Mouse (Mus musculus): ENCODE measurements around the gene Eps8l2. TPM values are rescaled to one million over a fixed set of nuclear protein-coding genes. Genes with fewer than 3 reads are reported as not detected.

Gene Eps8l2
- polyA plus RNA-seq, 1 experiment, result 0.44 TPM

DNA sequence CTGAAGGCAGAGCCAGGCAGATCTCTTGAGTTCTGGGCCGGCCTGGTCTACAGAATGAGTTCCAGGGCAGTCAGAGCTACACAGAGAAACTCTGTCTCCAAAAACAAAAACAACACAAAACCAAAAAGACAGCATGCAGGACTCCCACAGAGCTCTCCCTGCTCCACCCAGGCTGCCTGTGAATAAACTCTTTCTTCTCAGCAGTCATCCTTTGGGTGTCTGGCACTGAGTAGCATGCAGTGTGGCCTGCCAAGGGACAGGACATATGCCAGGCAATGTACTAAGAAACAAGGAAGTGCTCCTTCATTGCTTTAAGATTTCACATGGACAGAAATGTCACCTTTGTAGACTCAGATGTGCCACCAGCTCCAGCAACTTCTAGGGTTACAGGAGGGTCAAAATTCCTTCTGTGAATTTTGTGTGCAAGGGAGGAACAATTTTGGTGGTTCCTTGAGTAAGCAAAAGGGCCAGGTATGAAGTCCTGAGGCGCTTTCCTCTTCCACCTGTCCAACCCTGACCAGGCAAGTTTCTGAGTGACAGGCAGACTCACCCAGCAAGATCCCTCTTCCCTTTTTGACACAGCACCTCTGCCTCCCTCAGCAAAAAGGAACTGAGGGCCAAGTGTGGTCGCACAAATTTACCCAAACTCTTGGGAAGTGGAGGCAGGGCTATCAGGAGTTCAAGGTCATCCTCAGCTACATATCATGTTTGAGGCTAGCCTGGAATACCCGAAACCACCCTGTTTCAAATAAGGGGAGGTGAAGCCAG is 42.6 kb downstream of the Eps8l2 start:
- H3K27me3 ChIP-seq (ENCODE audit: control insufficient read depth, insufficient read depth, insufficient read length), result peaks cover 12% of the 10 kb centered on the region
- H3K79me2 ChIP-seq (ENCODE audit: control insufficient read depth, insufficient read depth), result no peaks in the 10 kb centered on the region
- H3K4me3 ChIP-seq, result no peak overlapping the region
- no peak overlapping the region for H3K4me2 ChIP-seq (ENCODE audit: low read depth)
- TF ChIP-seq E2F4 (IDR thresholded peaks at IDR 0.05; ENCODE audit: insufficient read depth), result no peak
- TF ChIP-seq USF1 (IDR thresholded peaks at IDR 0.05; ENCODE audit: low read depth), result no peak
- TF ChIP-seq SRF (IDR thresholded peaks at IDR 0.05; ENCODE audit: control insufficient read depth, insufficient read length, low read depth), result no peak
- TF ChIP-seq TCF12 (IDR thresholded peaks at IDR 0.05; ENCODE audit: insufficient read depth, poor library complexity, severe bottlenecking), result no peak
- TF ChIP-seq TCF3 (IDR thresholded peaks at IDR 0.05; ENCODE audit: insufficient read length, low read depth), result no peak
- no peak for TF ChIP-seq MYOG (IDR thresholded peaks at IDR 0.05; ENCODE audit: control insufficient read depth in 1 of 3, insufficient read depth in 1 of 3, insufficient read length in 2 of 3, low read depth in 2 of 3)
- no peak for TF ChIP-seq REST (IDR thresholded peaks at IDR 0.05; ENCODE audit: insufficient read depth, insufficient read length)
- TF ChIP-seq MYOD1 (IDR thresholded peaks at IDR 0.05; ENCODE audit: control insufficient read depth in 1 of 3, insufficient read length in 2 of 3, low read depth in 2 of 3), result no peak
- TF ChIP-seq POLR2A (IDR thresholded peaks at IDR 0.05; ENCODE audit: insufficient read length, low read depth), result no peak
- no peak for TF ChIP-seq POLR2AphosphoS2 (IDR thresholded peaks at IDR 0.05; ENCODE audit: insufficient read length, low read depth)
- no peak for TF ChIP-seq CEBPB (IDR thresholded peaks at IDR 0.05; ENCODE audit: insufficient read depth, poor library complexity, severe bottlenecking)
- TF ChIP-seq MAX (IDR thresholded peaks at IDR 0.05; ENCODE audit: low read depth), result no peak
- no peaks in the 10 kb centered on the region for H3K36me3 ChIP-seq (ENCODE audit: control insufficient read depth, insufficient read depth)
- no peak overlapping the region for H3ac ChIP-seq (ENCODE audit: control insufficient read depth, insufficient read length)

DNA sequence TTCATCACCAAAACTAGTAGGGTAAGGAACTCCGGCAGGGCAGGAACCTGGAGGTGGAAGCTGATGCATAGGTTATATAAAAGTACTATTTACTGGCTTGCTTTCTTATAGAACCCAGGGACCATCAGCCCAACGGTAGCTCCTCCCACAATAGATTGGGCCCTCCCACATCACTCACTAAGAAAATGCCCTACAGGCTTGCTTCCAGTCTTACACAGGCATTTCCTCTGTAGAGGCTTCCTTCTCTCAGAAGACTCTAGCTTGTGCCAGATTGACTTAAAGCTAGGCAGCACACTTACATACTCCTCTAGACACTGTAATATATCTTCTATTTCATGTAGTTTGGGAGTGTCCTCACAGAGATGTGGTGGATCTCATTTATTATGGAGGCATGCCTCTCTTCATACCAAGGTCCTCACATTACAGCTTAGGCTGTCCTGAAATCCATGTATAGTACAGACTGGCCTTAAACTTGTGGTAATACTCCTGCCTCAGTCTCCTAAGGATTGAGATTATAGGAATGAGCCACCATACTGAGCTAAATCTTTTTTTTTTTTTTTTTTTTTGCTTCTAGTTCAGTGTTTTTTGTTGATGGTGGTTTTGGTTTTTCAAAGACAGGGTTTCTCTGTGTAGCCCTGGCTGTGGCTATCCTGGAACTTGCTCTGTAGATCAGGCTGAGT is 49.3 kb downstream of the Eps8l2 start:
- Histone ChIP-seq H3K4me3 (no peak overlapping the region), H3K27me3 (ENCODE audit: control insufficient read depth, insufficient read depth, insufficient read length) (peaks cover 12% of the 10 kb centered on the region), H3ac (ENCODE audit: control insufficient read depth, insufficient read length) (no peak overlapping the region), H3K4me2 (ENCODE audit: low read depth) (no peak overlapping the region), H3K79me2 (ENCODE audit: control insufficient read depth, insufficient read depth) (peaks cover 6% of the 10 kb centered on the region), H3K36me3 (ENCODE audit: control insufficient read depth, insufficient read depth) (no peaks in the 10 kb centered on the region)
- TF ChIP-seq USF1 (IDR thresholded peaks at IDR 0.05; ENCODE audit: low read depth) (no peak), CEBPB (IDR thresholded peaks at IDR 0.05; ENCODE audit: insufficient read depth, poor library complexity, severe bottlenecking) (no peak), POLR2AphosphoS2 (IDR thresholded peaks at IDR 0.05; ENCODE audit: insufficient read length, low read depth) (no peak), POLR2A (IDR thresholded peaks at IDR 0.05; ENCODE audit: insufficient read length, low read depth) (no peak), MYOD1 (IDR thresholded peaks at IDR 0.05; ENCODE audit: control insufficient read depth in 1 of 3, insufficient read length in 2 of 3, low read depth in 2 of 3) (no peak), MAX (IDR thresholded peaks at IDR 0.05; ENCODE audit: low read depth) (no peak), SRF (IDR thresholded peaks at IDR 0.05; ENCODE audit: control insufficient read depth, insufficient read length, low read depth) (no peak), TCF12 (IDR thresholded peaks at IDR 0.05; ENCODE audit: insufficient read depth, poor library complexity, severe bottlenecking) (no peak)

DNA sequence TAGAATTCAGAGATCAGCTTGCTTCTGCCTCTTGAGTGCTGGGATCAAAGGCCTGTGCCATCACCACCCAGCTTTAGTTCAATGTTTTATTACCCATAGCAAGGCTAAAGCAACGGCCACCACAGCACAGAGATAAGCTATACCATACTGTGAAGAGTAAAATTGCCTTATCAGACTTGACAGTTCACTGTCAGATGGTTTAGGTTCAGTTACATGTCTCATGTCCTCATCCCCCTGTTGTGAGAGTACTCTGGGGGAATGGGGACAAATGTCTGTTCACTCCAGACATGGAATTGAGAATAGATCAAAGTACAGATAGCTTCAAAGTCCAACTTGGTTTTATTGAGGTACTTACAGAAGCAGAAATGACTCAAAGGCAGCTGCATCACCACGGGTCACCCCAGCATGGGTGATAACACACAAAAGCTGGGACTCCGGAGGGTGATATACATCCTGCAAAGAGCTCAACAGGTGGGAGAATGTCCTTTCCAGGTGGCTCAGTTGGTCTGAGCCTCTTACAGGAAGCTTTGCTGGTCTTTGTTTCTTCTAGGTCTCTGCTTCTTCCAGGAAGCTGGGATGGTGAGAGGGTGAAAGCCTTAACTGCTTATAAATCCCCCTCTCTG is 49.9 kb downstream of the Eps8l2 start:
- peaks cover 6% of the 10 kb centered on the region for H3K27me3 ChIP-seq (ENCODE audit: control insufficient read depth, insufficient read depth, insufficient read length)
- H3K4me3 ChIP-seq, result no peak overlapping the region
- H3K79me2 ChIP-seq (ENCODE audit: control insufficient read depth, insufficient read depth), result peaks cover 12% of the 10 kb centered on the region
- no peaks in the 10 kb centered on the region for H3K36me3 ChIP-seq (ENCODE audit: control insufficient read depth, insufficient read depth)
- no peak overlapping the region for H3ac ChIP-seq (ENCODE audit: control insufficient read depth, insufficient read length)
- no peak for TF ChIP-seq MYOD1 (IDR thresholded peaks at IDR 0.05; ENCODE audit: control insufficient read depth in 1 of 3, insufficient read length in 2 of 3, low read depth in 2 of 3)
- TF ChIP-seq USF1 (IDR thresholded peaks at IDR 0.05; ENCODE audit: low read depth), result no peak
- no peak for TF ChIP-seq MAX (IDR thresholded peaks at IDR 0.05; ENCODE audit: low read depth)
- TF ChIP-seq TCF3 (IDR thresholded peaks at IDR 0.05; ENCODE audit: insufficient read length, low read depth), result no peak
- TF ChIP-seq REST (IDR thresholded peaks at IDR 0.05; ENCODE audit: insufficient read depth, insufficient read length), result no peak
- TF ChIP-seq POLR2AphosphoS2 (IDR thresholded peaks at IDR 0.05; ENCODE audit: insufficient read length, low read depth), result no peak
- TF ChIP-seq SRF (IDR thresholded peaks at IDR 0.05; ENCODE audit: control insufficient read depth, insufficient read length, low read depth), result no peak
- no peak for TF ChIP-seq E2F4 (IDR thresholded peaks at IDR 0.05; ENCODE audit: insufficient read depth)
- no peak for TF ChIP-seq MYOG (IDR thresholded peaks at IDR 0.05; ENCODE audit: control insufficient read depth in 1 of 3, insufficient read depth in 1 of 3, insufficient read length in 2 of 3, low read depth in 2 of 3)
- no peak for TF ChIP-seq POLR2A (IDR thresholded peaks at IDR 0.05; ENCODE audit: insufficient read length, low read depth)
- TF ChIP-seq CEBPB (IDR thresholded peaks at IDR 0.05; ENCODE audit: insufficient read depth, poor library complexity, severe bottlenecking), result no peak
- no peak for TF ChIP-seq TCF12 (IDR thresholded peaks at IDR 0.05; ENCODE audit: insufficient read depth, poor library complexity, severe bottlenecking)
- H3K4me2 ChIP-seq (ENCODE audit: low read depth), result no peak overlapping the region

DNA sequence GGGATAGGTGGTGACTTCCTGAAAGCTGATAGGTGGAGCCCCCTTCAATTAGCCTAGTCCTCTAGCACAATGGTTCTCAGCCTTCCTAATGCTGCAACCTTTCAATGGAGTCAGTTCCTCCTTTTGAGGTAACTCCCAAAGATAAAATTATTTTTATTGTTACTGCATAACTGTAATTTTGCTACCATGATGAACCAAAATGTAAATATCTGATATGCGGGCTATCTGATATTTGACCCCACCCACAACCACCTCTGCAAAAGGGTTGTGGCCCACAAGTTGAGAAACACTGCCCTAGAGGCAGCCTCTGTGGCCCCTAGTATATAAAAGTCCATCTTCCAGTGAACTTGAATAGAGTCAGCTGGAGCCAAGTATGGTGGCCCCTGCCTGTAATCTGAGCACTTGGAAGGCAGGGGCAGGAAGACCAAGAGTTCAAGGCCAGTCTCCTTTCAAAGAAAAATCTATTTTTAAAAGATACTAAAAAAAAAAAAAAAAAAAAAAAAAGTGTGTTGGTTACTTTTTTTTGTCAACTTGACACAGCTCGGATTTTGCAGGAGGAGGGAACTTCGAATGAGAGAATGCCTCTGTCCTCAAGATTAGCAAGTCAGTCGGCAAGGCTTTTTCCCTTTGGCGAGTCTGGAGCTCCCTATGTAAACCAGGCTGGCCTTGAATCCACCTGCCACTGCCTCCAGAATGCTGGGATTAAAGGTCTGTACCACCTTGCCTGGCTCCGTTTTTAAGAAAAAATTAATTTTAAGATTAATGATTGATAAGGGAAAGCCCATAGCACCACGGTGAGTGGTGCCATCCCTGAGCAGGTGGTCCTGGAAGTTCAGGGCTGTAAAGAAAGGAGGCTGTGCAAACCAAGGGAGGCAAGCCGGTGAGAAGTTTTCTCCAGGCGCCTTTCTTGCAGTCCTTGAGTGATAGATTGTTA is 51.9 kb downstream of the Eps8l2 start:
- Histone ChIP-seq H3K79me2 (ENCODE audit: control insufficient read depth, insufficient read depth) (peaks cover 32% of the 10 kb centered on the region), H3K4me3 (no peak overlapping the region), H3ac (ENCODE audit: control insufficient read depth, insufficient read length) (no peak overlapping the region), H3K4me2 (ENCODE audit: low read depth) (no peak overlapping the region), H3K36me3 (ENCODE audit: control insufficient read depth, insufficient read depth) (no peaks in the 10 kb centered on the region), H3K27me3 (ENCODE audit: control insufficient read depth, insufficient read depth, insufficient read length) (no peaks in the 10 kb centered on the region)
- TF ChIP-seq POLR2A (IDR thresholded peaks at IDR 0.05; ENCODE audit: insufficient read length, low read depth) (no peak), USF1 (IDR thresholded peaks at IDR 0.05; ENCODE audit: low read depth) (no peak), SRF (IDR thresholded peaks at IDR 0.05; ENCODE audit: control insufficient read depth, insufficient read length, low read depth) (no peak), TCF3 (IDR thresholded peaks at IDR 0.05; ENCODE audit: insufficient read length, low read depth) (no peak), MYOG (IDR thresholded peaks at IDR 0.05; ENCODE audit: control insufficient read depth in 1 of 3, insufficient read depth in 1 of 3, insufficient read length in 2 of 3, low read depth in 2 of 3) (no peak)
